Mouse (Mus musculus): ENCODE measurements around the gene Tnfaip2.
A peak's percentile ranks its signal among the peaks of the same experiment; 100 is the strongest.

Tnfaip2 gene

GRCm38 (mm10) chr12:111427438-111428113 lies 14.7 kb upstream of the Tnfaip2 start:
- no peak for DNase-seq (ENCODE audit: extremely low spot score, low spot score)

- no peak for DNase-seq (ENCODE audit: extremely low spot score, low spot score)
Observed at GRCm38 (mm10) chr12:111428364-111428763, 13.9 kb upstream of the Tnfaip2 start.

DNA sequence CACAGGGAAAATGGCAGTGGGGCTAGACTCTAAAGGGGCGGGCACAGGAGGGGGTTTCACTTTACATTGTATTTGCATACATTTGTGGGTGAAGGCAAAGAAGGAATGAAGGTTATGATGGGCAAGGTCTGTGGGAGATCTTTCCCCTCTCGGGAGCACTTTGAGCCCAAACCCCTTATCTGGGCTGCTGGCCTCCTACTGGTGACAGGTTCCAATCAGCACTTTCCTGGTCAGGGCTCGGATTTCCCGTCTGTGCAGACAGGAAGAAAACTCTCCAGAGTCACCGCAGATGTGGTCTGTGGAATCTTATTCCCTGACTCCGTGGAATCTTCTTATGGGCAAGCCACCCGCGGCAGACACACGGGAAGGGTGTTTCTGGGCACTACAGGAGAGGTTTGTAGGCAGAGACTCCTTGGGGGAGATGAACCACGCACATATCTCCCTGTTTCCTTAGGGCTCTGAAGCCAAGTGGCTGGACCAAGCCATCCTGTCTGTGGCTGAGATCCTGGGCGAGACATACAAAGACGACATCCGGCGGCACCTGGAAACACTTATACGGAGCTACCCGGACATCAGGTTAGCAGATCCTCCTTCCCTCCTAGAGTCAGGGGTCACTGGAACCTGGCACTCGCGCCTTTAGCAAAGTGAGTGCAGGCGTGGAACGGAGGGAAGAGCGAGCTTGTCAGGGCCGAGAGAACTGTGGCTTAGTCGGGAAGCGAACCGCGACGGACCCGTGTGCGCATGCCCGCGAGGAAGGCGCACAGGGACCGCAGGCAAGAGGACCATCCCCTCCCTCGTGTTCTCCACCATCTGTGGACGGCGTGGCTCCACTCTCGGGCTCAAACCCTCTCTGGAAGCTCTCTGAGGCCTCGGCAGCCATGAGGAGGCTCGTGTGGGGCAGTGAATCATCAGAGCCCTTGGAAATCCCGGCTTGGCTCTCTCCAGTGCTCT lies 13.0 kb upstream of the Tnfaip2 start:
- DNase-seq (ENCODE audit: extremely low spot score, low spot score): peak; percentile 73

DNA sequence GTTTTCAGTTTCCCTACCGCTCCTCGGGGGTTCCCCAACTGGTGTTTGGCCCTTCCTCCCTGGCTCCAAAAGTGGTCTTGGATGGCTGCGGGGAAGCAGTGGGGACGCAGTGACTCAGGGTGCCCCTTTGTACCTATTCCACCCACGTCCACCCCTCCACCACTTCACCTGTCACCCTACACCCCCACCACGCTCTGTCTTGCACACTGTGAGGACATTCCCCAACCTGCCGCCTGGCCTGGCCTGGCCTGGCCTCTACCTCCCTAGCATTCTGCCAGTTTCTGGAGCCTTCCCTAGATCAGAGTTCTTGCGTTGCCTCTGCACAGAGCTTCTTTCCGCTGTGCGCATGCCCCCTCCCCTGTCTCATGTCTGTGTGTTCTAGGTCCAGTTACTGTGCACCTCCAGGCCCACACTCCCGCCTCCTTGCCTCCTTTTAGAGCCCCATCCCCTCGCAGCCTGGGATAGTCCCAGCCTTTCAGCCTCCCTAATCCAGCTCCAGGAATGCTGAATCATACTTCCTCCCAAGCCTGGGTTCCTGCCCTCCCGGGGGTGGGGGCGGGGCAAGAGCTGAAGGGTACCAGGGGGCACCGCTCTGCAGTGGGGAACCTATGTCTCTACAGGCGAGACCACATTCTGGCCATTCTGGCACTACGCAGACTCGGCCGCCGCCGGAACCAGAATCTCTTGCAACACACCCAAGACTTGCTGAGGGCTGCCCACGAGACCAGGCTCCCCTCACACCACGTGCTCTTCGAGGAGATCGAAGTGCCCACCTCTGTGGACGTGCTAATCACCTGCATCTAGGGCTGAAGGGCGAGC lies 12.0 kb upstream of the Tnfaip2 start:
- no peak for DNase-seq (ENCODE audit: extremely low spot score, low spot score)

DNA sequence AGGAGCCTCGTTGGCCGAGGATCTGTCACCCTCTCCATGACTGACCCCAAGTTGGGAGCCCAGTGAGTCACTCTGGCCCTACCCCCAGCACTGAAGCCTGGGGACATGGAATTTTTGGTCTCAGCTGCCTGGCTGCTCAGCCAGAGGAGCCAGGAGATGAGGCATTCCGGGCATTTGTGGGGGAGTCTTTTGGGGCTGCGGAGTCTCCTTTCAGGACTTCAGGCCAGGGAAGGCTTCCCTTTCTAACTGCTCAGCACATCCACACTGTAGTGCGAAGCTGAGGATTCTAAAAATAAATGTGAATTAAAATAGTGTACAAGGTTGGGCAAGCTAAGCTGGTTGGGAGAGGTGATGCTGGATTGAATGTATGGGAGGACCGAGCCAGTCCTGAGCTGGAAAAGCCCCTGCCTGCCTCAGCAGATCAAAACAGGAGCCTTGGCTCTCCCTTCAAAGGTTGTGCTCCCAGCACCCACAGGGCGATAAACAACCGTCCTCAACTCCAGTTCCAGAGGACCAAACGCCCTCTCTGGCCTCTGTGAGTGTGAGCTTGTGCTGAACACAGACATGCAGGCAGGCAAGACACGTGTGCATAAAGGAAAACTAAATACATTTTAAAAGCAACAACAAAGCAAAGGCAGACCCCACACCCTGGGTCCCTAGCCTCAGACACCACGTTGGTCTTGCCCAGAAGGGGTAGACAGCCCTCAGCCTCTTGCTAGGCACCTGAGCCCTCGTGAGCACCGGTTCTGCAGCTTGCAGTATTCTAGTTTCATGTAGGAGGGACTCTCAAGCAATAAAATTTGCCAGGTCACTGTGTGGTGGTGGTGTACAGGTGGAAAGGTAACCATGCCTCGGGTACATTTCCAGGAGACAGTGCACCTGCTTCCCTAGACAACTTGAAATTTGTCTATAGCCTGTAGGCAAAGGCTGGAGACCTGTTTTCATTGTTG lies 11.1 kb upstream of the Tnfaip2 start:
- DNase-seq (ENCODE audit: extremely low spot score, low spot score): no peak

GRCm38 (mm10) chr12:111432097-111432496 lies 10.2 kb upstream of the Tnfaip2 start:
- no peak for DNase-seq (ENCODE audit: extremely low spot score, low spot score)

DNA sequence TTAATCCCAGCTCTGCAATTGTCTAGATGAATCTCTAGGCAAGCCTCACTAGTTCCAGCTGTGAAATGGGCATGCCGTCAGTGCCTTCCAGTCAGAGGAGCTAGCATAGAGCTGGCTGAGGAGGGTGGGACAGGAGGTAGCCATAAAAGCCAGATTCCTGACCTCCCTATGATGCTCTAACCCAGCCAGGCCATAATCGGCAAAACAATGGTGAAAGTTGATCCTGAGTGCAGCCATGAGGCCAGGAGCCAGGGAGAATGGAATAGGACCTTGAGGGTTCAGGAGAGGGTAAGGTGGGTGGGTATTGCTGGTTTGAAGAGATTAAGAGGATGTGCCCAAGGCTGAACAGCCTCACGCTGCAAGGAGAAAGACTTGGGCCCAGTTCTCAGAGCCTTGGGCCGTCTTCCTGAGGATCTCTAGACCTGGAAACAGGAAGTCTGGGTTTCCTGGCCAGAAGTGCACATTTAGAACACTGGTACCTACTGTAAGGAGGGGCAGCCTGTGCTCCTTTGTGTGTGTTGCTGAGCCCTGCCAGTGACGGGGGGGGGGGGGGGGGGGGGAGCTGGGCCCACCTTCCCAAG lies 9.4 kb upstream of the Tnfaip2 start:
- DNase-seq (ENCODE audit: extremely low spot score, low spot score): no peak

DNA sequence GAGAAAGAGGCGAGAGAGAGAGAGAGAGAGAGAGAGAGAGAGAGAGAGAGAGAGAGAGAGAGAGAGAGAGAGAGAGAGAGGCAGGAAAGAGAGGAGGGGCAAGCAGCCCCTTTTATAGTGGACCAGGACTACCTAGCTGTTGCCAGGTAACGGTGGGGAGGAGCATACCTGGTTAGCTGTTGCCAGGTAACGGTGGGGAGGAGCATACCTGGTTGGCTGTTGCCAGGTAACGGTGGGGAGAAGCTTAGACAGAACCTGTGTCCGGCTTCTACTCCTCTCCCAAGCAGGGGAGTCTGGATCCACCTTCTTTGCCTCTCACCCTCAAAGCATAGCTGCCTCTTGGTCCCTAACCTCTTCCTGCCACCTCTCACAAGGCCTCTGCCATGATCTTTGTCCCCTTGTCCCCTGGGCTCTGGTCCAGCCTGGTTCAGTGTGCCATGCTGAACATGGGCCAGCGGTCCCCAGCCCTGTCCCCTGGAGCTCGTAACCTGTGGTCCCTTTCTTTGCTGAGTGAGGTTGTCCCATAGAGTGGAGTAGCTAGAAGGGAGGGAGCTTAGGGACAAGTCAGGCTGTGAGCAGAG lies 8.0 kb upstream of the Tnfaip2 start:
- DNase-seq (ENCODE audit: extremely low spot score, low spot score): no peak

DNA sequence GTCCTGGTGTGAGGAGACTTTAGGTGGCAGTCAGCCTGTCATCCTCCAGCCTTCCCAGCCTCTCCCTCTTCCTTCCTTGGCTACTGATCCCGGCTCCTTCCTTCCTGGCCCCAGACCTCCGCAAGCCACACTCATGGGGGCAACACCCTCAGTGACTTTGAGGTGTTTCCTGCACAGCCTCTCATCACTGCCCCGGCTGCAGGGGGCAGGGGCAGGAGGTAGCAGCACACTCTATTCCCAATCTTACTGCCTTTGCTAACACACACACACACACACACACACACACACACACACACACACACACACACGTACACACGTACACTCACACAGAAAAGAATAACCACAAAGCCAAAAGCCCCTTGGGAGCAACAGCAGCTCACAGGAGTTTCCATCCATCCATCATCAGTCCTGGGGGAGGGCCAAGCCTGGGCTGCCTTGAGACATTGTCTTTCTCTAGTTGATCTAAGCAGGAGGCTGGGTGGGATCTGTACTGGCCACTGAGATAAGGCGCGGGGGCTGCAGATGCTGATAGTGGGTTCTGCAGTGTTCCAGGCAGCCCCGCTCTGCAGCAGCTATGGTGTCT lies 7.4 kb upstream of the Tnfaip2 start:
- DNase-seq (ENCODE audit: extremely low spot score, low spot score): no peak

- DNase-seq (ENCODE audit: extremely low spot score, low spot score): no peak
Observed at GRCm38 (mm10) chr12:111436170-111436569, 6.1 kb upstream of the Tnfaip2 start.

DNA sequence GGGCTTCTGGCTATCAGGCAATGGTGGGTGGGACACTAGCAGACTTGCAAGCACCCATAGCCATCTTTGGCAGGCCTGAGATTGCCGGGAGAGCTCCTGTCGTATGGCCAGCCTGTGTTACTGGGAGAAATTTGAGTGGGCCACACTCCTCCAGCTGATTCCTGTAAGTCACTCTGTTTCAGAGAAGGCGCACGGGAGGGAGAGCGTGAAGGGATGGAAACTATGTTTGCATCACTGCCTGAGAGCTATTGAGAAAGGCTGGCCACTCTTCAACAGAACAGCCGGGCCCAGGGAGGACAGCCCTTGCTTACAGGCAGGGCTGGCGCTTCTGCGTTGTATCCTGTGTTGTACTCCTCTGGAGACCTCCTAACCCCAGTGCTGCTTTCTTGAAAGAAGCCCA lies 5.6 kb upstream of the Tnfaip2 start:
- DNase-seq (ENCODE audit: extremely low spot score, low spot score): no peak

DNA sequence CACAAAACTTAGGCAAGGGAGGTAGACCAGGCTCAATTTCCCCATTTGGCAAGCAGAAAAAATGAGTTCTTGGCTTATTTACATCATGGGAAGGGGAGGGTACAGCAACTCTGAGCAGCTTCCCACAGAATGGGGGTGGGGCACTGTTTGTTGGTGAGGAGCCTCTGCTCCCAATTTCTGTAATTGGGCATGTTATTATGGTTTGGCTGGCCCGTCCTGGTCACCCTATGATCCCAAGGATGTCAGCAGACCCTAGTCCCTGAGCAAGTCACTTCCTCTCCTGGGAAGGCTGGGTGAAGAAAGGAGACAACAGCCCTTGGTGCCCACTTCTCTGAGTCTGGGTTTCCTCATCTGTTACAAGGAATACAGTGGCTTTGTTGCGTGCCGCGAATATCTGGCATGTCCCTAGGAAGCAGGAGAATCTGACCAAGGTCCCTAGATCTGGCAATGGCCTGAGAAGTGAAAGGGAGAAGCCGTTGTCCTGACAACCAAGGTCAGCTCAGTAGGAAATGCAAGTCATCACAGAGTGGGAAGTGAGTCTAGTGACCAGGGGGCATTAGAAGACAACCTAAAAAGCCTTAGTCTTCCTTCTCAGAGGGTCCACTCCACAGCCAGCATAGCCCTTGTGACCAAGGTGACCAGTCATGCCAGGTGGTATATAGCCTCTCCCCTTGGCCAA lies 4.9 kb upstream of the Tnfaip2 start:
- DNase-seq (ENCODE audit: extremely low spot score, low spot score): no peak

DNA sequence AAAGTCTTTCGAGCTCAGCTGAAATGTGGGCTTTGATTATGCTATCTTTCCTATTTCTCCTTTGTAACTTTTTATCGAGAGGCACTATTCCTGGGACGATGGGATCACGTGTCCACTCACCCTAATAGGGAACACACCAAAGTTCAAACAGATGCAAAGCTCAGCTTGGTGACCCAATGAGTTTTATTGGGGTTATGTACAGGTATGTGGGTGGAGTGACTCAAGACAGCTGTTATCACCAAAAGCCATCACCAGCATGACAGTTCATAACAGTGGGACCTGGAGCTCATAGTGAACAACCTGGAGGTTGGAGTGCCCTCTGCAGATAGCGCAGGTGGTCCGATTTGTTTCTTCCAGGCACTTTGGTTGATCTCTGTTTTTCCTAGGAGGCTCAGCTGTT lies 3.4 kb upstream of the Tnfaip2 start:
- no peak for DNase-seq (ENCODE audit: extremely low spot score, low spot score)

DNA sequence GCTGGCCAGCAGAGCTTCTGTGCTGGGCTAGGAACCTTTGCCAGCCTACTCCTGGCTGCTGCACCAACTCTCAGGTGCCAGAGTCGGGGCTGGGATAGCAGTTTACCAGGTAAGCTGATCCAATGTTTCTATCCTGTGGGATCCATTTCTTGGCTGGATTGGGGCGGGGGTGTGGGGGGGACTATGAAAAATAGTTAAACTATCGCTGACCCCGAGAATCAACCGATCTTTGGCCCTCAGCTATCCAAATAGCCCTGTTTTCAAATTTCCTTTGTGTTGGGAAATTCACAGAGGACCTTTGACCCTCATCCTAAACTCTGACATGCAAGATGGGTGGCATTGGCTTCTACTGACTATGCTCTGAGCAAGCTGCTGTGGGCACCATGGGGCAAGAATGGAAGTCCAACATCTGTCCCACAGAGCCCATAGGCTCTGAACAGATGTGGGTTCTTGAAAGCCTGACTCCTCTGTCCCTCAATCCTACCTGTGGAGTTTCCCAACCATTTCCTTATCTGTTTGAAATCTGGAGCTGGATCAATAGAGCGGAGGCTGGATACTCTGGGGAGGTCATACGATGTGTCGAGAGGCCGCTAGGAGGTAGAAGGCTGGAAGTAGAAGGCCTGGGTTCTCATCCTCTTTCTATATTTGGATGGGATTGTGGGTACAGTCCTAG lies 1.4 kb upstream of the Tnfaip2 start:
- DNase-seq (ENCODE audit: extremely low spot score, low spot score): no peak

DNA sequence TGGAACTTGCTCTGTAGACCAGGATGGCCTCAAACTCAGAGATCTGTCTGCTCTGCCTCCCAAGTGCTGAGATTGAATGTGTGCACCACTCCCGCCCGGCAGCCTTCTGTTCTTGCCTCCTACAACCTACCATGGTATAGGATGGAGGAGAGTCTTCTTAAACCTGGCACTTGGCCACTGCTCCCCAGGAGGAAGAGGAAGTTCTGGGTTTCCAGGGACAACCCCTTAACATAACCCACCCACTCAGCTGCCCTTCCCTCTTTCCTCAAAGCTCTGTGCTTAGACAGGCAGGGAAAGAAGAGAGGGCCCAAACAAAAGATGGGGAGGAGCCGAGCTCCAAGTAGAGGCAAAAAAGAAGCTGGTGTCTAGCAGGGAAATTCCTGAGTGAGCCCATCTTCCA lies 746 bp upstream of the Tnfaip2 start:
- DNase-seq (ENCODE audit: extremely low spot score, low spot score): no peak

DNA sequence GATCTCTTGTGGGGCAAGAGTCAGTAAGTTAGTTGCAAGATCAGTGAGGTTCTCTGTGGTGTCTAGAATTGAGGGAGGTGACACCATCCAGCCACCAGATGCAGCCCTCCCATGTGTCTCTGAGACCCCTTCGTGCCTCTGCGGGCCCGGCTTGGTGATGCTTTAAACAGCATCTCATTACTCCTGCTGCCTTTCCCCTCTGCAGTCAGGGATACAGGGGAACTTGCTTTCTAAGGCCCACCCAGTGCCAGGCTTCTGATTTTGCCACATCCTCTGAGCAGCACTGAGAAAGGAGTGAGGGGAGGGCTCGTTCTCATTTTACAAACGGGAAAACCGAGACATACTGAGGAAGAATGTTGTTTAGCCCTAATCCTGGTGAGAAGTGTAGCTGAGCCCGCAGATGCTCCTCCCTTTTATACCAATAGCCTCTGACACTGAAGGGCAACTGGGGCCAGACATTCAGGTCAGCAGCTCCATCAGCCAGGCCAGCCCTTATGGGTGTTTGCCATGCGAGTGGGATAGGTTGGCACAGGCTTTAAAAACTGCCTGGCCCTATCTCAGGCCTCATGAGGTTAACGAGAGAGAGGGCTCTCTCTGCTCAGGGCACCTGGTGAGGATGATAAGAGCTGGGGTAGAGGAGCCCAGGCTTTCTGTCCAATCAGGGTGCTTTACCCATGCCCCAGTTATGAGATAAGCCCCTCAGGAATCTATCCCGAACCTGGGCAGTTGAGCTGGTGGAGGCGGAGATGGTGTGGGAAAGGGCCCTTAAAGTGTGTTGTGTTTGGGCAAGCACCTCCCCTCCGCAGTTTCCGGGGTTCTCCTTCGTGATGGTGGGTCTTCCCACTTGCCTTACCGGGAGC lies 972 bp downstream of the Tnfaip2 start:
- no peak for DNase-seq (ENCODE audit: extremely low spot score, low spot score)

All from neural tube, embryonic 10.5 days (tissue).